Mouse (Mus musculus) left cerebral cortex, adult 18-20 months (tissue): Measurements from ENCODE around the gene Casd1. TPM values are rescaled to one million over a fixed set of nuclear protein-coding genes. Genes with fewer than 3 reads are reported as not detected.

ENCODE experiments used
- total RNA-seq, 2 experiments: library from RNA; stranded (reverse); gene quantifications; 2 replicates each; pipeline ENCODE4 v1.2.3; 2021

Casd1 gene
- total RNA-seq, 2 experiments from 2014 or later, result 48.2 to 49.9 TPM

Other genes starting within 250 kb of the Casd1 start
- 10 to 100 TPM; 14.0 to 14.2 TPM for gene Col1a2, start 96.0 kb upstream of the Casd1 start, total RNA-seq
- gene Sgce, start 146.4 kb downstream of the Casd1 start, total RNA-seq, result 10 to 100 TPM; 34.0 TPM
- 10 to 100 TPM; 11.6 to 13.7 TPM for gene Peg10, start 146.5 kb downstream of the Casd1 start, total RNA-seq